In the genomic region with DNA sequence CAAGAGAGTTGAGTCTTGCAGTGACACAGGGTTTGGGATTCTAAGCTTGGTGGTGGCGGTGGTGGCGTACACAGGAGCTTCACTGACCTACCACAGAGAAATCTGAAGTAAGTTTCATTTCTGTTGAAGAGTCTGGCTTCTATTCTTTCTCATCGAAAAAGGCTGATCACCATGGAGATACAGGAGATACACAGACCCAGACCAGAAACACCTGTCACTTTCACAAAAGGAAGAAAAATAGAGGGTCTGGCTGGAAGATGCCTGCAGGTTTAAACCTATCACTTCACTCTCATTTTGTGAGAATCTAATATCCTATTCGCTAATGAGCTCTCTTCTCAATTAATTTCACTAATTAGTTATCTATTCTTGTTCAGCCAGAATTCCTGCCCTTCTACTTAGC, we compare ENCODE assay signal across 9 mouse cellular contexts. TPM values are rescaled to one million over a fixed set of nuclear protein-coding genes. Genes with fewer than 3 reads are reported as not detected.
DNase-seq lines count a peak whose midpoint lies in the region; ATAC-seq and TF ChIP-seq lines count a peak whose summit lies in the region.
"Had no signal": no experiment of that assay in that cellular context is flagged by ENCODE, and none has a peak within 500 bp of the region (broad histone marks: within the 10 kb centered on the region; RNA-seq: fewer than 3 reads in every experiment).

No protein-coding gene starts in this region.

- no peaks in the 10 kb centered on the region for H3K36me3 ChIP-seq in heart, embryonic 16.5 days (ENCODE audit: control insufficient read depth, insufficient read depth)
- no peaks in the 10 kb centered on the region for H3K36me3 ChIP-seq in hindbrain, embryonic 14.5 days (replicated peaks; ENCODE audit: control insufficient read depth, insufficient read depth)
- no peaks in the 10 kb centered on the region for H3K36me3 ChIP-seq in midbrain, embryonic 13.5 days

- no peak for ATAC-seq in heart, embryonic 16.5 days (replicated peaks; ENCODE audit: extremely low read depth, insufficient read depth, low FRiP score)
- no peak for ATAC-seq in hindbrain, embryonic 14.5 days (ENCODE audit: low FRiP score)
- no peak for ATAC-seq in midbrain, embryonic 13.5 days

- H3K4me1 ChIP-seq in heart, embryonic 16.5 days (ENCODE audit: control insufficient read depth, insufficient read depth, low read length) = peaks cover 26% of the 10 kb centered on the region
- H3K4me1 ChIP-seq in bone marrow macrophage, adult 2 months (ENCODE audit: control insufficient read depth, insufficient read depth, low read length) = peaks cover 52% of the 10 kb centered on the region
- peaks cover 28% of the 10 kb centered on the region for H3K4me1 ChIP-seq in hindbrain, embryonic 14.5 days (replicated peaks; ENCODE audit: control insufficient read depth, insufficient read depth, low read length)
- H3K4me1 ChIP-seq in midbrain, embryonic 13.5 days (replicated peaks) = peaks cover 39% of the 10 kb centered on the region

- DNase-seq in heart, adult 9 months (ENCODE audit: low spot score in 2 of 2) = no peak
- DNase-seq in hindbrain, embryonic 14.5 days (ENCODE audit: low spot score) = no peak
- DNase-seq in adrenal gland, postnatal 4 days (ENCODE audit: low spot score in 2 of 2) = no peak
- DNase-seq in left cerebral cortex, adult 11 months (ENCODE audit: low spot score) = no peak
- DNase-seq in kidney, postnatal 25 days = no peak
- DNase-seq: left cerebral cortex, postnatal 4 days had no signal

- WGBS in heart, embryonic 16.5 days = 85% methylated on average over 4 of the region's 4 CpGs
- WGBS in hindbrain, embryonic 14.5 days = 53% methylated on average over 4 of the region's 4 CpGs
- WGBS in midbrain, embryonic 13.5 days = 77% methylated on average over 4 of the region's 4 CpGs

- no peaks in the 10 kb centered on the region for H3K27me3 ChIP-seq in heart, embryonic 16.5 days (ENCODE audit: control insufficient read depth, insufficient read depth, low read length)
- H3K27me3 ChIP-seq in hindbrain, embryonic 14.5 days (ENCODE audit: control insufficient read depth, insufficient read depth, low read length) = 0 out of 2 replicates have a peak, but pooled peaks cover 2% of the 10 kb centered on the region
- peaks cover 21% of the 10 kb centered on the region for H3K27me3 ChIP-seq in midbrain, embryonic 13.5 days

- no peak for TF ChIP-seq CTCF in bone marrow macrophage, adult 2 months (IDR thresholded peaks at IDR 0.05; ENCODE audit: low read depth, low read length)

- no peak overlapping the region for H3K9ac ChIP-seq in heart, embryonic 16.5 days (ENCODE audit: low read length)
- H3K9ac ChIP-seq in hindbrain, embryonic 14.5 days = peak overlapping the region; percentile 89; the same call in 1 of the 2 replicates
- no peak overlapping the region for H3K9ac ChIP-seq in midbrain, embryonic 13.5 days (replicated peaks)

- no peaks in the 10 kb centered on the region for H3K9me3 ChIP-seq in heart, embryonic 16.5 days (replicated peaks; ENCODE audit: control insufficient read depth, low read length)
- no peaks in the 10 kb centered on the region for H3K9me3 ChIP-seq in hindbrain, embryonic 14.5 days (ENCODE audit: control insufficient read depth, low read length)
- no peaks in the 10 kb centered on the region for H3K9me3 ChIP-seq in midbrain, embryonic 13.5 days

- H3K27ac ChIP-seq in heart, embryonic 16.5 days (ENCODE audit: low read length) = no peak overlapping the region
- H3K27ac ChIP-seq in bone marrow macrophage, adult 2 months (ENCODE audit: insufficient read depth, low read depth, low read length) = no peak overlapping the region; the same call in 1 of the 2 replicates
- H3K27ac ChIP-seq in hindbrain, embryonic 14.5 days = no peak overlapping the region
- no peak overlapping the region for H3K27ac ChIP-seq in midbrain, embryonic 13.5 days

- H3K4me3 ChIP-seq in heart, embryonic 16.5 days (ENCODE audit: low read length) = peak overlapping the region; percentile 90
- peak overlapping the region; percentile 93 for H3K4me3 ChIP-seq in bone marrow macrophage, adult 2 months (ENCODE audit: insufficient read depth, low read length)
- peak overlapping the region; percentile 80; the same call in 1 of the 2 replicates for H3K4me3 ChIP-seq in hindbrain, embryonic 14.5 days (replicated peaks; ENCODE audit: low read length)
- peak overlapping the region; percentile 76 for H3K4me3 ChIP-seq in midbrain, embryonic 13.5 days (replicated peaks)

- peak overlapping the region; percentile 87 for H3K4me2 ChIP-seq in heart, embryonic 16.5 days (ENCODE audit: low read depth, low read length)
- peak overlapping the region; percentile 85 for H3K4me2 ChIP-seq in hindbrain, embryonic 14.5 days (replicated peaks)
- H3K4me2 ChIP-seq in midbrain, embryonic 13.5 days (replicated peaks) = peak overlapping the region; percentile 70

- TF ChIP-seq POLR2A in bone marrow macrophage, adult 2 months (IDR thresholded peaks at IDR 0.05; ENCODE audit: borderline replicate concordance, low read depth, low read length) = no peak

RNA-seq across cellular contexts. Expression of a gene that starts 1.6 kb away (rescaled TPM):
- 8.1 and 8.3 TPM in 2 replicates for polyA plus RNA-seq in heart, embryonic 16.5 days (2015; fragmentation: Nextera tagmentation; extraction: Ambion mirVana)
- polyA plus RNA-seq in bone marrow macrophage, adult 2 months (2012; ENCODE audit: insufficient read depth, insufficient read length, missing spikeins) = 57.1 and 69.9 TPM in 2 replicates
- polyA plus RNA-seq in hindbrain, embryonic 14.5 days (2014; fragmentation: Nextera tagmentation; extraction: Ambion mirVana) = 24.7 and 33.3 TPM in 2 replicates
- 10.6 and 11.2 TPM in 2 replicates for polyA plus RNA-seq in midbrain, embryonic 13.5 days (2015; fragmentation: Nextera tagmentation; extraction: Ambion mirVana)
- 100 to 1,000 TPM in 1 of 2 experiments, 10 to 100 TPM in 1; 86.1 to 102 TPM for total RNA-seq in adrenal gland, postnatal 4 days (2021)
